Mouse (Mus musculus): Measurements from ENCODE around the gene Mmaa. TPM values are rescaled to one million over a fixed set of nuclear protein-coding genes. Genes with fewer than 3 reads are reported as not detected.

Gene Mmaa
- polyA plus RNA-seq, 1 experiment from 2014 or later, result 13.3 TPM

DNA sequence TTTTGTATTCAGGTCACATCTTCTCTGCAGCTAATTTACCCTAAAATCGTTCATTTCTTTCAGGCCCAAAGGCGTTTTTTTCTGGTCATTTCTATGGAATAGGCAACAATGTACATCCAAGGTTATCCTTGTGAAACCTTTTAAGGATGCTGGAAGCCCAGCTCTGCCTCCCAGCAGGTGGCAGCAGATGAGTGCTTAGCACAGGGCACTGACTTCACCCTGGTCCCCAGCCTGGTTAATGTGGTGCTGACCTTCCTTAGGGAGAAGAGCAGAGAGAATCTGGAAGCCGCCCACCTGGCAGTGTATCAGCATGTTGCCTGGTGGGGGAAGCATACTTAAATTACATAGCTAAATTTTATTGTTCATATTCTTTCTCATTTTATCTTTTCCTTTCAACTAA, 3.0 kb upstream of the Mmaa start:
- ATAC-seq (replicated peaks; ENCODE audit: low FRiP score), result no peak
- 36% methylated on average over 3 of the region's 3 CpGs for WGBS
- H3K27me3 ChIP-seq (ENCODE audit: control insufficient read depth, insufficient read depth, low read length), result no peaks in the 10 kb centered on the region

GRCm38 (mm10) chr8:79295276-79296105, 754 bp upstream of the Mmaa start:
- Histone ChIP-seq H3K4me2 (ENCODE audit: low read depth, low read length, severe bottlenecking) (peak overlapping the region; percentile 84), H3K4me1 (replicated peaks; ENCODE audit: control insufficient read depth, insufficient read depth, low read length) (peaks cover 5% of the 10 kb centered on the region; the same call in 1 of the 2 replicates), H3K27me3 (ENCODE audit: control insufficient read depth, insufficient read depth, low read length) (no peaks in the 10 kb centered on the region), H3K36me3 (ENCODE audit: control insufficient read depth, insufficient read depth, low read length) (no peaks in the 10 kb centered on the region), H3K4me3 (ENCODE audit: low read depth, low read length) (peak overlapping the region; percentile 50), H3K27ac (ENCODE audit: low read depth, low read length) (peak overlapping the region; percentile 93), H3K9me3 (ENCODE audit: control insufficient read depth, low read length) (no peaks in the 10 kb centered on the region), H3K9ac (ENCODE audit: low read length) (peak overlapping the region; percentile 87)
- DNase-seq (ENCODE audit: low spot score) (no peak), ATAC-seq (replicated peaks; ENCODE audit: low FRiP score) (no peak; the same call in 1 of the 2 replicates)
- WGBS, result 17% methylated on average over 18 of the region's 18 CpGs

More for the DNA sequence above, 3.0 kb upstream of the Mmaa start:
- Histone ChIP-seq H3K9me3 (ENCODE audit: control insufficient read depth, low read length) (no peaks in the 10 kb centered on the region), H3K27ac (ENCODE audit: low read depth, low read length) (no peak overlapping the region), H3K9ac (ENCODE audit: low read length) (no peak overlapping the region), H3K4me3 (ENCODE audit: low read depth, low read length) (no peak overlapping the region), H3K4me2 (ENCODE audit: low read depth, low read length, severe bottlenecking) (no peak overlapping the region), H3K36me3 (ENCODE audit: control insufficient read depth, insufficient read depth, low read length) (no peaks in the 10 kb centered on the region), H3K4me1 (replicated peaks; ENCODE audit: control insufficient read depth, insufficient read depth, low read length) (peaks cover 5% of the 10 kb centered on the region; the same call in 1 of the 2 replicates)
- peak; percentile 69 for DNase-seq (ENCODE audit: low spot score)

DNA sequence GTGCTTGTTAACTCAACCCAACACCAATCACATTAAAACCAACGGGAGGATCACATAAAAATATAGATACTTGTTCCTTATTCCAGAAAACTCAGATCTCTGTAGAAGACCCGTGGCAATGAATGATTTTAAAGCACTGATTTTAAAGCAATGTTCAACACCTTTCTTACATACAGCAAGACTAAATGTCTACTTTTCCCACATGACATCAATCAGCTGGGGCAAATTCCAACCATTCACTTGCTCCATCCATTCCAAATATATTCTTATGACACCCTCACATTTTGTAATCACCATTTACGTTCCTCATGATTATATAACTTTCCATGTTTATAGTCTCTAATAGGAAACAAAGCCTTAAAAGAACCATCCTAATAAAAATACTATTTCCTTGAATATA, 896 bp downstream of the Mmaa start:
- ATAC-seq (replicated peaks; ENCODE audit: low FRiP score), result no peak
- no peak overlapping the region; the same call in 1 of the 2 replicates for H3K27ac ChIP-seq (ENCODE audit: low read depth, low read length)
- 75% methylated on average over 3 of the region's 3 CpGs for WGBS

DNA sequence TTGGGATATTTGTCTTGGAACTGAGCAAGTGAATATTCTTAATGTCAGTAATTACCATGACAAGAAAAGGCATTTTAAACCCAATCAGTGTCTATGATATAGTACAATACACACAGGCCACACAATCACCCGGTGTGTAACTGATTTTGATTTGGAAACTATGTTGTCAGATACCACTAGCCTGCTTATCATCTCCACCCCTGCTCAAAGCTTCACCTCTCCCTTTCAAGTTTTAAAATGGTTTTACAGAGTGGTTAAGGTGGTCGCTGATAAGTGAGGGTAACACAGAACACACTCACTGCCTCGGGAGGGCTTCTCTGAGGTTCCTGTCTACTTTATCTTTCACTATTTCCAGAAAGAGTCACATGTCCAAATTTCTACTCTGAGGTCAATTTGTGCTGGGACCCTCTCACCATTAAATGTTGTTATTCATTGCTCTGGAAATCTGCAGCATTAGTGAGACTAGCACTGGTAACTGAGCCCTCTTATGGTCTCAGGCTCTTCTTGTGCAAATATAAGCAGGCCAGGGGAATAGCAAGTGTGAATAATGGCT, 1.9 kb downstream of the Mmaa start:
- Histone ChIP-seq H3K9me3 (ENCODE audit: control insufficient read depth, low read length) (no peaks in the 10 kb centered on the region), H3K4me1 (replicated peaks; ENCODE audit: control insufficient read depth, insufficient read depth, low read length) (peaks cover 5% of the 10 kb centered on the region; the same call in 1 of the 2 replicates), H3K27ac (ENCODE audit: low read depth, low read length) (no peak overlapping the region), H3K4me3 (ENCODE audit: low read depth, low read length) (no peak overlapping the region), H3K4me2 (ENCODE audit: low read depth, low read length, severe bottlenecking) (no peak overlapping the region), H3K27me3 (ENCODE audit: control insufficient read depth, insufficient read depth, low read length) (no peaks in the 10 kb centered on the region), H3K36me3 (ENCODE audit: control insufficient read depth, insufficient read depth, low read length) (no peaks in the 10 kb centered on the region), H3K9ac (ENCODE audit: low read length) (no peak overlapping the region)
- ATAC-seq (replicated peaks; ENCODE audit: low FRiP score) (no peak), DNase-seq (ENCODE audit: low spot score) (no peak)
- WGBS, result 89% methylated on average over 3 of the region's 3 CpGs

More for the DNA sequence above, 896 bp downstream of the Mmaa start:
- no peaks in the 10 kb centered on the region for H3K36me3 ChIP-seq (ENCODE audit: control insufficient read depth, insufficient read depth, low read length)
- peak overlapping the region; percentile 41 for H3K9ac ChIP-seq (ENCODE audit: low read length)
- no peaks in the 10 kb centered on the region for H3K9me3 ChIP-seq (ENCODE audit: control insufficient read depth, low read length)
- H3K4me2 ChIP-seq (ENCODE audit: low read depth, low read length, severe bottlenecking), result peak overlapping the region; percentile 84; the same call in 1 of the 2 replicates
- peaks cover 5% of the 10 kb centered on the region; the same call in 1 of the 2 replicates for H3K4me1 ChIP-seq (replicated peaks; ENCODE audit: control insufficient read depth, insufficient read depth, low read length)
- no peaks in the 10 kb centered on the region for H3K27me3 ChIP-seq (ENCODE audit: control insufficient read depth, insufficient read depth, low read length)
- H3K4me3 ChIP-seq (ENCODE audit: low read depth, low read length), result peak overlapping the region; percentile 50
- no peak for DNase-seq (ENCODE audit: low spot score)

DNA sequence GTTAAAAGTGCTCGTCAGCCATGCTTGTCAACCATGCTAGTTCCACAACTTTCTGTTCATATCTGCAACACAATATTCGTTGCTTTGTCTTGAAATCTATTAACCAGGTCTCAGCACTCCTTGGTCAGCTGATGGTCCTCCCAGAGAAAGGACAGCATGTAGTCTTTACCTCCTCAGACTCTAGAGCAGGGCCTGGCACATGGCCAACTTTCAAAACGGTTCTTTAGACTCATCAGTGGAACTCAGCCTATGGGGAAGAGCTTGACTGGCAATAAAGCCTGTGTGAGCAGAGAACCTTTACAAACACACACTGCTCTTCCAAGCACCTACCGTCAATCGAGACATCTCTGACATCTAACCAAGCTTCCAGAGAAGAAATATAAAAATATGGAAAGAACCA, 5.1 kb downstream of the Mmaa start:
- no peaks in the 10 kb centered on the region for H3K27me3 ChIP-seq (ENCODE audit: control insufficient read depth, insufficient read depth, low read length)
- no peaks in the 10 kb centered on the region for H3K4me1 ChIP-seq (replicated peaks; ENCODE audit: control insufficient read depth, insufficient read depth, low read length)
- H3K9me3 ChIP-seq (ENCODE audit: control insufficient read depth, low read length), result no peaks in the 10 kb centered on the region
- no peak for DNase-seq (ENCODE audit: low spot score)
- 84% methylated on average over 5 of the region's 5 CpGs for WGBS
- H3K9ac ChIP-seq (ENCODE audit: low read length), result no peak overlapping the region
- no peak overlapping the region for H3K4me3 ChIP-seq (ENCODE audit: low read depth, low read length)
- no peaks in the 10 kb centered on the region for H3K36me3 ChIP-seq (ENCODE audit: control insufficient read depth, insufficient read depth, low read length)
- H3K27ac ChIP-seq (ENCODE audit: low read depth, low read length), result no peak overlapping the region
- ATAC-seq (replicated peaks; ENCODE audit: low FRiP score), result no peak
- H3K4me2 ChIP-seq (ENCODE audit: low read depth, low read length, severe bottlenecking), result no peak overlapping the region

GRCm38 (mm10) chr8:79288681-79289080, 6.1 kb downstream of the Mmaa start:
- Histone ChIP-seq H3K4me2 (ENCODE audit: low read depth, low read length, severe bottlenecking) (no peak overlapping the region), H3K4me1 (replicated peaks; ENCODE audit: control insufficient read depth, insufficient read depth, low read length) (no peaks in the 10 kb centered on the region), H3K27me3 (ENCODE audit: control insufficient read depth, insufficient read depth, low read length) (no peaks in the 10 kb centered on the region), H3K9ac (ENCODE audit: low read length) (no peak overlapping the region), H3K27ac (ENCODE audit: low read depth, low read length) (no peak overlapping the region), H3K4me3 (ENCODE audit: low read depth, low read length) (no peak overlapping the region), H3K36me3 (ENCODE audit: control insufficient read depth, insufficient read depth, low read length) (no peaks in the 10 kb centered on the region), H3K9me3 (ENCODE audit: control insufficient read depth, low read length) (no peaks in the 10 kb centered on the region)
- WGBS, result 71% methylated on average over 2 of the region's 2 CpGs
- DNase-seq (ENCODE audit: low spot score), result no peak
- no peak for ATAC-seq (replicated peaks; ENCODE audit: low FRiP score)

GRCm38 (mm10) chr8:79288250-79288649, 6.5 kb downstream of the Mmaa start:
- Histone ChIP-seq H3K4me3 (ENCODE audit: low read depth, low read length) (no peak overlapping the region), H3K9ac (ENCODE audit: low read length) (no peak overlapping the region), H3K27me3 (ENCODE audit: control insufficient read depth, insufficient read depth, low read length) (no peaks in the 10 kb centered on the region), H3K9me3 (ENCODE audit: control insufficient read depth, low read length) (no peaks in the 10 kb centered on the region), H3K27ac (ENCODE audit: low read depth, low read length) (no peak overlapping the region), H3K4me1 (replicated peaks; ENCODE audit: control insufficient read depth, insufficient read depth, low read length) (no peaks in the 10 kb centered on the region), H3K4me2 (ENCODE audit: low read depth, low read length, severe bottlenecking) (no peak overlapping the region), H3K36me3 (ENCODE audit: control insufficient read depth, insufficient read depth, low read length) (no peaks in the 10 kb centered on the region)
- DNase-seq (ENCODE audit: low spot score) (no peak), ATAC-seq (replicated peaks; ENCODE audit: low FRiP score) (no peak)
- 89% methylated on average over 4 of the region's 4 CpGs for WGBS

DNA sequence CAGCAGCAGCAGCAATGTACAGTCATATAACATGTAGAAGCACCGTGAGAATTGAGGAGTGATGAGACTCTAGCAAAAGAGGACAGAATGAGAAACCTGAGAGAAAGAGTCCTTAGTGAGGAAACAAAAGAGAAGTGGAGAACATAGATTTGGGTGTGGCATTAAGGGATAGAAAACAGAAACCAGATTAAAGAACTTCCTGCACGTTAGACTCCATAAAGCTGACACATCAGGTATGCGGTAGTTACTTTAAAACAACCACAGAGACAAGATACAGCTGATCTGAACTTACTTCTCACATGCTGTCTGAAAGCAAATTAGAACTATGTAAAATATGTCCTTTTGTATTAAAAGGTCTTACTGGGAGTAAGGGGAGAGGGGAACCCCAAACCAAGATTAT, 8.3 kb downstream of the Mmaa start:
- Histone ChIP-seq H3K4me2 (ENCODE audit: low read depth, low read length, severe bottlenecking) (no peak overlapping the region), H3K4me1 (replicated peaks; ENCODE audit: control insufficient read depth, insufficient read depth, low read length) (no peaks in the 10 kb centered on the region), H3K27ac (ENCODE audit: low read depth, low read length) (no peak overlapping the region), H3K27me3 (ENCODE audit: control insufficient read depth, insufficient read depth, low read length) (no peaks in the 10 kb centered on the region), H3K9ac (ENCODE audit: low read length) (no peak overlapping the region), H3K9me3 (ENCODE audit: control insufficient read depth, low read length) (no peaks in the 10 kb centered on the region), H3K36me3 (ENCODE audit: control insufficient read depth, insufficient read depth, low read length) (no peaks in the 10 kb centered on the region), H3K4me3 (ENCODE audit: low read depth, low read length) (no peak overlapping the region)
- WGBS, result 88% methylated on average over 3 of the region's 3 CpGs
- ATAC-seq (replicated peaks; ENCODE audit: low FRiP score) (no peak), DNase-seq (ENCODE audit: low spot score) (no peak)

Measured in forebrain, embryonic 11.5 days (tissue).